Mouse (Mus musculus): ENCODE results near the gene Rere. TPM values are rescaled to one million over a fixed set of nuclear protein-coding genes. Genes with fewer than 3 reads are reported as not detected.

The Rere gene
- polyA plus RNA-seq, 1 experiment = 61.3 TPM

- 88% methylated on average over 7 of the region's 7 CpGs for WGBS
- no peaks in the 10 kb centered on the region for H3K4me1 ChIP-seq (ENCODE audit: control insufficient read depth, insufficient read depth, low read length)
- no peak for TF ChIP-seq POLR2A (IDR thresholded peaks at IDR 0.05; ENCODE audit: borderline replicate concordance, control insufficient read depth, low read depth, low read length)
- TF ChIP-seq CTCF (IDR thresholded peaks at IDR 0.05; ENCODE audit: control insufficient read depth, insufficient read depth, low read length) = no peak
Measured at GRCm38 (mm10) chr4:150613715-150614114, 332.3 kb downstream of the Rere start.

GRCm38 (mm10) chr4:150615251-150616028, 334.0 kb downstream of the Rere start:
- H3K4me3 ChIP-seq (replicated peaks; ENCODE audit: control insufficient read depth, low read depth, low read length) = no peak overlapping the region
- H3K4me1 ChIP-seq (ENCODE audit: control insufficient read depth, insufficient read depth, low read length) = no peaks in the 10 kb centered on the region
- H3K27ac ChIP-seq (ENCODE audit: control insufficient read depth, insufficient read depth, low read depth, low read length, poor library complexity) = no peak overlapping the region
- 85% methylated on average over 12 of the region's 12 CpGs for WGBS
- TF ChIP-seq POLR2A (IDR thresholded peaks at IDR 0.05; ENCODE audit: borderline replicate concordance, control insufficient read depth, low read depth, low read length) (no peak), CTCF (IDR thresholded peaks at IDR 0.05; ENCODE audit: control insufficient read depth, insufficient read depth, low read length) (no peak)

More at GRCm38 (mm10) chr4:150613715-150614114, 332.3 kb downstream of the Rere start:
- H3K27ac ChIP-seq (ENCODE audit: control insufficient read depth, insufficient read depth, low read depth, low read length, poor library complexity) = no peak overlapping the region
- no peak overlapping the region for H3K4me3 ChIP-seq (replicated peaks; ENCODE audit: control insufficient read depth, low read depth, low read length)

GRCm38 (mm10) chr4:150616029-150616420, 334.6 kb downstream of the Rere start:
- H3K4me3 ChIP-seq (replicated peaks; ENCODE audit: control insufficient read depth, low read depth, low read length) = no peak overlapping the region
- H3K4me1 ChIP-seq (ENCODE audit: control insufficient read depth, insufficient read depth, low read length) = no peaks in the 10 kb centered on the region
- H3K27ac ChIP-seq (ENCODE audit: control insufficient read depth, insufficient read depth, low read depth, low read length, poor library complexity) = no peak overlapping the region
- 88% methylated on average over 13 of the region's 13 CpGs for WGBS
- no peak for TF ChIP-seq CTCF (IDR thresholded peaks at IDR 0.05; ENCODE audit: control insufficient read depth, insufficient read depth, low read length)
- TF ChIP-seq POLR2A (IDR thresholded peaks at IDR 0.05; ENCODE audit: borderline replicate concordance, control insufficient read depth, low read depth, low read length) = no peak

GRCm38 (mm10) chr4:150616841-150617240, 335.4 kb downstream of the Rere start:
- H3K27ac ChIP-seq (ENCODE audit: control insufficient read depth, insufficient read depth, low read depth, low read length, poor library complexity) = no peak overlapping the region
- TF ChIP-seq POLR2A (IDR thresholded peaks at IDR 0.05; ENCODE audit: borderline replicate concordance, control insufficient read depth, low read depth, low read length) (no peak), CTCF (IDR thresholded peaks at IDR 0.05; ENCODE audit: control insufficient read depth, insufficient read depth, low read length) (no peak)
- H3K4me1 ChIP-seq (ENCODE audit: control insufficient read depth, insufficient read depth, low read length) = no peaks in the 10 kb centered on the region
- WGBS = 91% methylated on average over 20 of the region's 20 CpGs
- no peak overlapping the region for H3K4me3 ChIP-seq (replicated peaks; ENCODE audit: control insufficient read depth, low read depth, low read length)

- TF ChIP-seq POLR2A (IDR thresholded peaks at IDR 0.05; ENCODE audit: borderline replicate concordance, control insufficient read depth, low read depth, low read length) = no peak
- no peak for TF ChIP-seq CTCF (IDR thresholded peaks at IDR 0.05; ENCODE audit: control insufficient read depth, insufficient read depth, low read length)
- Histone ChIP-seq H3K4me1 (ENCODE audit: control insufficient read depth, insufficient read depth, low read length) (no peaks in the 10 kb centered on the region), H3K4me3 (replicated peaks; ENCODE audit: control insufficient read depth, low read depth, low read length) (no peak overlapping the region), H3K27ac (ENCODE audit: control insufficient read depth, insufficient read depth, low read depth, low read length, poor library complexity) (no peak overlapping the region)
- 90% methylated on average over 7 of the region's 7 CpGs for WGBS
Measured at GRCm38 (mm10) chr4:150619011-150619410, 337.6 kb downstream of the Rere start.

GRCm38 (mm10) chr4:150622641-150623040, 341.2 kb downstream of the Rere start:
- no peak overlapping the region for H3K4me3 ChIP-seq (replicated peaks; ENCODE audit: control insufficient read depth, low read depth, low read length)
- WGBS = 93% methylated on average over 13 of the region's 13 CpGs
- TF ChIP-seq CTCF (IDR thresholded peaks at IDR 0.05; ENCODE audit: control insufficient read depth, insufficient read depth, low read length) (no peak), POLR2A (IDR thresholded peaks at IDR 0.05; ENCODE audit: borderline replicate concordance, control insufficient read depth, low read depth, low read length) (no peak)
- H3K4me1 ChIP-seq (ENCODE audit: control insufficient read depth, insufficient read depth, low read length) = no peaks in the 10 kb centered on the region
- no peak overlapping the region for H3K27ac ChIP-seq (ENCODE audit: control insufficient read depth, insufficient read depth, low read depth, low read length, poor library complexity)

GRCm38 (mm10) chr4:150624214-150624823, 342.9 kb downstream of the Rere start:
- 77% methylated on average over 11 of the region's 11 CpGs for WGBS
- H3K27ac ChIP-seq (ENCODE audit: control insufficient read depth, insufficient read depth, low read depth, low read length, poor library complexity) = no peak overlapping the region
- no peaks in the 10 kb centered on the region for H3K4me1 ChIP-seq (ENCODE audit: control insufficient read depth, insufficient read depth, low read length)
- H3K4me3 ChIP-seq (replicated peaks; ENCODE audit: control insufficient read depth, low read depth, low read length) = no peak overlapping the region
- TF ChIP-seq POLR2A (IDR thresholded peaks at IDR 0.05; ENCODE audit: borderline replicate concordance, control insufficient read depth, low read depth, low read length) (no peak), CTCF (IDR thresholded peaks at IDR 0.05; ENCODE audit: control insufficient read depth, insufficient read depth, low read length) (no peak)

- Histone ChIP-seq H3K27ac (ENCODE audit: control insufficient read depth, insufficient read depth, low read depth, low read length, poor library complexity) (no peak overlapping the region), H3K4me3 (replicated peaks; ENCODE audit: control insufficient read depth, low read depth, low read length) (no peak overlapping the region), H3K4me1 (ENCODE audit: control insufficient read depth, insufficient read depth, low read length) (no peaks in the 10 kb centered on the region)
- 64% methylated on average over 4 of the region's 4 CpGs for WGBS
- TF ChIP-seq CTCF (IDR thresholded peaks at IDR 0.05; ENCODE audit: control insufficient read depth, insufficient read depth, low read length) = no peak
- TF ChIP-seq POLR2A (IDR thresholded peaks at IDR 0.05; ENCODE audit: borderline replicate concordance, control insufficient read depth, low read depth, low read length) = no peak
Measured at GRCm38 (mm10) chr4:150624933-150625332, 343.5 kb downstream of the Rere start.

Measured in bone marrow, adult 2 months (tissue).